ENCODE assay signal across 19 mouse cellular contexts in the genomic region with DNA sequence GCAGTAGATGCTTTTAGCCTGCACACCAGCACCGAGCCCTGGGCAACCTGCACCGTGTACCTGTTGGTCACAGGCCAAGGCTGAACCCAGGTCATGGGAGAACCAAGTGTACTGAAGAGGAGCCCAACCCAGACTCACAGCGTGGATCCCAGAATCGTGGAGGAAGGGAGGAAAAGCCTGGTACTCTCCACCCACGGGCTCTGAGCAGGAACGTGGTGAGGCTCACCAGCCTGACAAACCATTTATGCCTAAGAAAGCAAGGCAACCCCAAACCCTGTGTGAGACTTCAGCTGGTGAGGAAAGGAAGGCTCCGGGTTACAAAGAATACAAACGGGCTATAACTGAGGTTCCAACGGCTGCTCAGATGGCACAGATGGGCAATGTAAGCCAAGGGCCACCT. TPM values are rescaled to one million over a fixed set of nuclear protein-coding genes. Genes with fewer than 3 reads are reported as not detected.
"Had no signal": no experiment of that assay in that cellular context is flagged by ENCODE, and none has a peak within 500 bp of the region (broad histone marks: within the 10 kb centered on the region; RNA-seq: fewer than 3 reads in every experiment).

No protein-coding gene starts in this region.

- H3K27ac ChIP-seq: lung, embryonic 15.5 days; macrophage; midbrain, embryonic 12.5 days; neural tube, embryonic 12.5 days; stomach, embryonic 15.5 days; stomach, postnatal 0 days had no signal

- H3K36me3 ChIP-seq: lung, embryonic 15.5 days; midbrain, embryonic 12.5 days; neural tube, embryonic 12.5 days; stomach, embryonic 15.5 days had no signal

- H3K4me3 ChIP-seq: lung, embryonic 15.5 days; megakaryocyte, embryonic 14.5 days; midbrain, embryonic 12.5 days; neural tube, embryonic 12.5 days; stomach, embryonic 15.5 days had no signal

- DNase-seq: liver, postnatal 0 days; lung, adult 2 months; lung, postnatal 14 days; lung, postnatal 36 days; midbrain, embryonic 14.5 days; right cerebral cortex, postnatal 14 days; thymus, adult 2 months; thymus, postnatal 25 days; thymus, postnatal 4 days had no signal

- H3K9ac ChIP-seq: liver, postnatal 0 days; lung, embryonic 15.5 days; midbrain, embryonic 12.5 days; neural tube, embryonic 12.5 days; stomach, embryonic 15.5 days had no signal

- H3K4me1 ChIP-seq: stomach, embryonic 15.5 days had no signal

- H3K9me3 ChIP-seq: lung, embryonic 15.5 days; megakaryocyte, embryonic 14.5 days; midbrain, embryonic 12.5 days; neural tube, embryonic 12.5 days; stomach, embryonic 15.5 days had no signal

- ATAC-seq: liver, postnatal 0 days; lung, postnatal 0 days had no signal

- H3K4me2 ChIP-seq: lung, embryonic 15.5 days; midbrain, embryonic 12.5 days; neural tube, embryonic 12.5 days; stomach, embryonic 15.5 days had no signal

- H3K27me3 ChIP-seq: lung, embryonic 15.5 days; stomach, embryonic 15.5 days had no signal

RNA-seq across cellular contexts. Expression of a gene that starts 31.8 kb away (rescaled TPM):
- total RNA-seq: monocyte, adult 5-6 weeks; neutrophil, adult 5-6 weeks had no signal
